Mouse (Mus musculus): ENCODE data around the gene Rere. TPM values are rescaled to one million over a fixed set of nuclear protein-coding genes. Genes with fewer than 3 reads are reported as not detected.
"Not testable (repeated sequence)": the region's sequence is repeated elsewhere in the genome, so short reads cannot be mapped to it uniquely, and the experiment has no call there.

The Rere gene
- total RNA-seq, 2 experiments from 2014 or later, result 85.3 to 118 TPM

GRCm38 (mm10) chr4:150462367-150462766, 180.9 kb downstream of the Rere start:
- DNase-seq, result peak; percentile 82

GRCm38 (mm10) chr4:150465759-150466158, 184.3 kb downstream of the Rere start:
- DNase-seq, result peak; percentile 72

GRCm38 (mm10) chr4:150469274-150469673, 187.8 kb downstream of the Rere start:
- no peak for DNase-seq

GRCm38 (mm10) chr4:150470674-150471328, 189.4 kb downstream of the Rere start:
- DNase-seq, result no peak

GRCm38 (mm10) chr4:150472751-150473436, 191.4 kb downstream of the Rere start:
- DNase-seq, result peak; percentile 23

GRCm38 (mm10) chr4:150473437-150474070, 192.1 kb downstream of the Rere start:
- no peak for DNase-seq

- DNase-seq, result peak; percentile 34
Observed at GRCm38 (mm10) chr4:150474086-150474485, 192.6 kb downstream of the Rere start.

- DNase-seq, result no peak
Observed at GRCm38 (mm10) chr4:150476258-150476657, 194.8 kb downstream of the Rere start.

GRCm38 (mm10) chr4:150478006-150478405, 196.6 kb downstream of the Rere start:
- no peak for DNase-seq

GRCm38 (mm10) chr4:150483081-150483480, 201.6 kb downstream of the Rere start:
- DNase-seq, result not testable (repeated sequence)

GRCm38 (mm10) chr4:150486097-150486496, 204.7 kb downstream of the Rere start:
- no peak for DNase-seq

GRCm38 (mm10) chr4:150487109-150487508, 205.7 kb downstream of the Rere start:
- DNase-seq, result no peak

- DNase-seq, result peak; percentile 86
Observed at GRCm38 (mm10) chr4:150488096-150488748, 206.8 kb downstream of the Rere start.

- no peak for DNase-seq
Observed at GRCm38 (mm10) chr4:150488767-150489166, 207.3 kb downstream of the Rere start.

GRCm38 (mm10) chr4:150490050-150490449, 208.6 kb downstream of the Rere start:
- no peak for DNase-seq

- DNase-seq, result no peak
Observed at GRCm38 (mm10) chr4:150491710-150492109, 210.3 kb downstream of the Rere start.

- no peak for DNase-seq
Observed at GRCm38 (mm10) chr4:150493258-150493937, 212.0 kb downstream of the Rere start.

- DNase-seq, result not testable (repeated sequence)
Observed at GRCm38 (mm10) chr4:150493938-150494330, 212.5 kb downstream of the Rere start.

GRCm38 (mm10) chr4:150495568-150495967, 214.1 kb downstream of the Rere start:
- no peak for DNase-seq

GRCm38 (mm10) chr4:150504304-150505021, 223.0 kb downstream of the Rere start:
- DNase-seq, result no peak

GRCm38 (mm10) chr4:150509026-150509712, 227.7 kb downstream of the Rere start:
- no peak for DNase-seq
